Mouse (Mus musculus) embryonic fibroblast, embryonic 13.5 days (primary cell): ENCODE data around the gene Mbnl2.

ENCODE experiments used
- CTCF ChIP-seq: IDR thresholded peaks from 2 replicates; pipeline ENCODE4 v1.5.1; 2011; ENCODE audit warnings: mild to moderate bottlenecking, control low read depth, low read length, moderate library complexity, borderline replicate concordance; ENCODE audit not compliant: insufficient read depth
- POLR2A ChIP-seq: IDR thresholded peaks from 2 replicates; pipeline ENCODE4 v1.6.1; 2011; ENCODE audit warnings: low read depth, mild to moderate bottlenecking, control low read depth, low read length, moderate library complexity

GRCm38 (mm10) chr14:120270633-120271032, 4.8 kb upstream of the Mbnl2 start:
- TF ChIP-seq CTCF = no peak
- TF ChIP-seq POLR2A = no peak
